Comparison of ENCODE assay signal across 27 mouse cellular contexts in genomic region chr10:5685608-5686007, GRCm38 (mm10). TPM values are rescaled to one million over a fixed set of nuclear protein-coding genes. Genes with fewer than 3 reads are reported as not detected.
DNase-seq lines count a peak whose midpoint lies in the region; ATAC-seq and TF ChIP-seq lines count a peak whose summit lies in the region.
"Had no signal": no experiment of that assay in that cellular context is flagged by ENCODE, and none has a peak within 500 bp of the region (broad histone marks: within the 10 kb centered on the region; RNA-seq: fewer than 3 reads in every experiment).

No protein-coding gene starts in this region.

- WGBS in liver, embryonic 16.5 days (ENCODE audit: insufficient replicate concordance), result 24% methylated on average over 6 of the region's 6 CpGs

- no peak for TF ChIP-seq POLR2A in MEL (IDR thresholded peaks at IDR 0.05; ENCODE audit: control insufficient read depth in 1 of 2, insufficient read depth in 1 of 2, low read depth in 1 of 2, low read length in 2 of 2, poor library complexity in 1 of 2)

- H3K4me2 ChIP-seq in liver, embryonic 16.5 days (ENCODE audit: low read depth, low read length), result peak overlapping the region; percentile 18; the same call in 1 of the 2 replicates
- H3K4me2 ChIP-seq: embryonic facial prominence, embryonic 13.5 days; forebrain, embryonic 12.5 days; hindbrain, embryonic 15.5 days; intestine, embryonic 15.5 days; limb, embryonic 12.5 days; neural tube, embryonic 15.5 days had no signal

- TF ChIP-seq RAD21 in MEL (IDR thresholded peaks at IDR 0.05; ENCODE audit: low read depth, low read length), result no peak

- no peak overlapping the region for H3K4me3 ChIP-seq in MEL (ENCODE audit: control insufficient read depth in 1 of 2, insufficient read depth in 1 of 2, low read depth in 2 of 2, low read length in 2 of 2)
- H3K4me3 ChIP-seq in liver, embryonic 16.5 days (ENCODE audit: low read depth, low read length), result no peak overlapping the region
- H3K4me3 ChIP-seq: embryonic facial prominence, embryonic 13.5 days; erythroblast, embryonic 14.5 days; forebrain, embryonic 12.5 days; hindbrain, embryonic 15.5 days; intestine, embryonic 15.5 days; limb, embryonic 12.5 days; midbrain, embryonic 10.5 days; neural tube, embryonic 15.5 days had no signal

- no peaks in the 10 kb centered on the region for H3K27me3 ChIP-seq in MEL (ENCODE audit: control insufficient read depth in 1 of 2, insufficient read depth in 2 of 2, low read length in 2 of 2)
- no peaks in the 10 kb centered on the region for H3K27me3 ChIP-seq in liver, embryonic 16.5 days (ENCODE audit: control insufficient read depth, insufficient read depth, low read depth, low read length)
- H3K27me3 ChIP-seq: embryonic facial prominence, embryonic 13.5 days; forebrain, embryonic 12.5 days; hindbrain, embryonic 15.5 days; intestine, embryonic 15.5 days; limb, embryonic 12.5 days; neural tube, embryonic 15.5 days had no signal

- peak; percentile 17 for DNase-seq in MEL (ENCODE audit: low read depth, low spot score)
- peak; percentile 24 for DNase-seq in c-Kit-positive CD71-positive TER-119-positive erythroid progenitor cells, embryonic 14.5 days (ENCODE audit: low spot score)
- DNase-seq in right cerebral cortex, postnatal 10 days (ENCODE audit: low spot score in 2 of 2), result no peak
- no peak for DNase-seq in kidney, adult 8-10 months
- DNase-seq: adrenal gland, postnatal 14 days; cerebellum, adult 11 months; cerebellum, postnatal 25 days; heart, postnatal 36 days; kidney, adult 9 months; kidney, postnatal 14 days; right cerebral cortex, adult 18-20 months; thymus, adult 18-20 months; thymus, postnatal 36 days had no signal

- no peaks in the 10 kb centered on the region for H3K9me3 ChIP-seq in MEL (replicated peaks; ENCODE audit: insufficient read depth, low read length)
- no peaks in the 10 kb centered on the region for H3K9me3 ChIP-seq in liver, embryonic 16.5 days (replicated peaks; ENCODE audit: control insufficient read depth, low read length)
- H3K9me3 ChIP-seq: embryonic facial prominence, embryonic 13.5 days; forebrain, embryonic 12.5 days; hindbrain, embryonic 15.5 days; intestine, embryonic 15.5 days; limb, embryonic 12.5 days; midbrain, embryonic 10.5 days; neural tube, embryonic 15.5 days had no signal

- peak; percentile 82 for ATAC-seq in liver, embryonic 16.5 days (ENCODE audit: low read depth)
- ATAC-seq in megakaryocyte progenitor cell, adult 5-6 weeks (replicated peaks; ENCODE audit: poor library complexity), result peak; percentile 48
- no peak for ATAC-seq in inflammation-experienced regulatory T-cells, adult 6 months
- ATAC-seq: intestine, embryonic 15.5 days had no signal

- TF ChIP-seq CTCF in MEL (IDR thresholded peaks at IDR 0.05 in 2 of 3, conservative IDR thresholded peaks at IDR 0.05 in 1 of 3; ENCODE audit: control insufficient read depth in 1 of 3, insufficient read depth in 1 of 3, low read depth in 2 of 3, low read length in 3 of 3, poor library complexity in 1 of 3, severe bottlenecking in 1 of 3), result no peak

- H3K9ac ChIP-seq in MEL (ENCODE audit: control insufficient read depth, low read depth, low read length, poor library complexity, severe bottlenecking), result no peak overlapping the region
- no peak overlapping the region for H3K9ac ChIP-seq in liver, embryonic 16.5 days (ENCODE audit: low read depth, low read length)
- H3K9ac ChIP-seq: embryonic facial prominence, embryonic 13.5 days; forebrain, embryonic 12.5 days; hindbrain, embryonic 15.5 days; intestine, embryonic 15.5 days; limb, embryonic 12.5 days; neural tube, embryonic 15.5 days had no signal

- no peaks in the 10 kb centered on the region for H3K4me1 ChIP-seq in MEL (ENCODE audit: control insufficient read depth in 1 of 2, insufficient read depth in 2 of 2, low read length in 2 of 2)
- peaks cover 3% of the 10 kb centered on the region; the same call in 1 of the 2 replicates for H3K4me1 ChIP-seq in liver, embryonic 16.5 days (ENCODE audit: control insufficient read depth, low read depth, low read length)
- H3K4me1 ChIP-seq: embryonic facial prominence, embryonic 13.5 days; forebrain, embryonic 12.5 days; hindbrain, embryonic 15.5 days; intestine, embryonic 15.5 days; limb, embryonic 12.5 days; midbrain, embryonic 10.5 days; neural tube, embryonic 15.5 days had no signal

- TF ChIP-seq EP300 in MEL (IDR thresholded peaks at IDR 0.05; ENCODE audit: low read depth in 1 of 2, low read length in 2 of 2), result no peak

- no peaks in the 10 kb centered on the region for H3K36me3 ChIP-seq in MEL (ENCODE audit: control insufficient read depth in 1 of 2, insufficient read depth in 2 of 2, low read length in 2 of 2)
- no peaks in the 10 kb centered on the region for H3K36me3 ChIP-seq in liver, embryonic 16.5 days (ENCODE audit: control insufficient read depth, insufficient read depth)
- H3K36me3 ChIP-seq: embryonic facial prominence, embryonic 13.5 days; forebrain, embryonic 12.5 days; hindbrain, embryonic 15.5 days; intestine, embryonic 15.5 days; limb, embryonic 12.5 days; midbrain, embryonic 10.5 days; neural tube, embryonic 15.5 days had no signal

- no peak overlapping the region for H3K27ac ChIP-seq in MEL (ENCODE audit: control insufficient read depth, low read depth, low read length)
- no peak overlapping the region for H3K27ac ChIP-seq in liver, embryonic 16.5 days (ENCODE audit: low read length)
- H3K27ac ChIP-seq: embryonic facial prominence, embryonic 13.5 days; forebrain, embryonic 12.5 days; hindbrain, embryonic 15.5 days; intestine, embryonic 15.5 days; limb, embryonic 12.5 days; midbrain, embryonic 10.5 days; neural tube, embryonic 15.5 days had no signal

- H3K79me2 ChIP-seq in MEL (ENCODE audit: control insufficient read depth, insufficient read depth, low read length, poor library complexity), result no peaks in the 10 kb centered on the region

TF ChIP-seq in MEL, 35 proteins besides CTCF, POLR2A, EP300 and RAD21:
- TF ChIP-seq RCOR1 (IDR thresholded peaks at IDR 0.05; ENCODE audit: low read depth, low read length) (no peak), GATA1 (IDR thresholded peaks at IDR 0.05; ENCODE audit: low read depth, low read length) (no peak), MAFK (IDR thresholded peaks at IDR 0.05; ENCODE audit: borderline replicate concordance, low read depth, low read length) (no peak), ZC3H11A (IDR thresholded peaks at IDR 0.05; ENCODE audit: low read depth, low read length) (no peak), POLR2AphosphoS2 (IDR thresholded peaks at IDR 0.05; ENCODE audit: low read length) (no peak), TCF12 (IDR thresholded peaks at IDR 0.05; ENCODE audit: low read depth, low read length) (no peak), NELFE (IDR thresholded peaks at IDR 0.05; ENCODE audit: low read depth, low read length) (no peak), E2F4 (IDR thresholded peaks at IDR 0.05; ENCODE audit: borderline replicate concordance, low read depth, low read length) (no peak), POLR2AphosphoS5 (IDR thresholded peaks at IDR 0.05; ENCODE audit: borderline replicate concordance, low read depth, low read length) (no peak), ZMIZ1 (IDR thresholded peaks at IDR 0.05; ENCODE audit: low read depth, low read length) (no peak), ZKSCAN1 (IDR thresholded peaks at IDR 0.05; ENCODE audit: low read depth, low read length) (no peak), ELF1 (IDR thresholded peaks at IDR 0.05; ENCODE audit: low read depth, low read length) (no peak), MYB (IDR thresholded peaks at IDR 0.05; ENCODE audit: low read depth, low read length) (no peak), MYC (IDR thresholded peaks at IDR 0.05; ENCODE audit: low read depth, low read length) (no peak), MAZ (IDR thresholded peaks at IDR 0.05; ENCODE audit: low read depth, low read length) (no peak), TBP (IDR thresholded peaks at IDR 0.05; ENCODE audit: low read depth, low read length) (no peak), JUND (IDR thresholded peaks at IDR 0.05; ENCODE audit: low read depth, low read length) (no peak), SMC3 (IDR thresholded peaks at IDR 0.05; ENCODE audit: low read depth, low read length) (no peak), USF1 (IDR thresholded peaks at IDR 0.05; ENCODE audit: low read depth, low read length) (no peak)

RNA-seq across cellular contexts. Expression of gene Vip, which starts 46.6 kb away (rescaled TPM):
- not detected in 2 replicates for total RNA-seq in MEL (2012; rRNA removed)
- polyA plus RNA-seq in MEL (2012; ENCODE audit: insufficient read depth in 1 of 2, insufficient read length in 2 of 2, low read depth in 1 of 2, low replicate concordance in 2 of 2, missing spikeins in 1 of 2), result not detected
- polyA plus RNA-seq in liver, embryonic 16.5 days (2015; fragmentation: Nextera tagmentation; extraction: Ambion mirVana), result 0.22 TPM in 1 of 2 replicates, not detected in the other
- not detected in 2 replicates for total RNA-seq in megakaryocyte progenitor cell, adult 5-6 weeks (2015)
- total RNA-seq in megakaryocyte progenitor cell, adult 5-6 weeks (2017), result not detected in 2 replicates
- not detected for polyA plus RNA-seq in inflammation-experienced regulatory T-cells, adult 6 months (2017; shearing (Covaris generic))
- total RNA-seq: gastrocnemius, adult 18-20 months; heart, postnatal 36 days had no signal
- polyA plus RNA-seq: C2C12; embryonic facial prominence, embryonic 13.5 days; erythroblast, embryonic 14.5 days; forebrain, embryonic 12.5 days; heart, embryonic 14.5 days; limb, embryonic 12.5 days; midbrain, embryonic 10.5 days had no signal

Comparison
In these comparisons a context has a peak if more than half of its experiments do, and no peak if none do; other contexts are left out.
1. DNase-seq: peak in MEL (single experiment) and c-Kit-positive CD71-positive TER-119-positive erythroid progenitor cells, embryonic 14.5 days (single experiment); none in right cerebral cortex, postnatal 10 days (0 of 2) and kidney, adult 8-10 months (0 of 2).